Mouse (Mus musculus) heart, adult 2 months (tissue): ENCODE measurements at regions not wholly inside any gene's neighbourhood (a gene's known extent, or its start where the extent isn't known, plus 50 kb on each side); places are given as distances from the start of the nearest gene placed in this dataset.

ENCODE experiments used
- CTCF ChIP-seq: fragments of 200-600 bp; IDR thresholded peaks from 2 replicates; pipeline ENCODE4 v1.8.1; 2022; ENCODE audit warnings: antibody characterized with exemption, mild to moderate bottlenecking, moderate library complexity
- EP300 ChIP-seq: fragments of 200-500 bp; IDR thresholded peaks from 2 replicates; pipeline ENCODE4 v1.6.1; 2011; ENCODE audit warnings: low read depth, low read length, control low read depth; ENCODE audit not compliant: insufficient read depth

- TF ChIP-seq CTCF (no peak), EP300 (no peak)
Observed at GRCm38 (mm10) chr1:177322745-177323299, 64.8 kb upstream of the Akt3 start.
